Mouse (Mus musculus): ENCODE measurements at regions not wholly inside any gene's neighbourhood (a gene's known extent, or its start where the extent isn't known, plus 50 kb on each side); places are given as distances from the start of the nearest gene placed in this dataset.
"Not testable (repeated sequence)": the region's sequence is repeated elsewhere in the genome, so short reads cannot be mapped to it uniquely, and the experiment has no call there.

- Histone ChIP-seq H3K9ac (no peak overlapping the region), H3K36me3 (replicated peaks; ENCODE audit: control insufficient read depth, insufficient read depth) (no peaks in the 10 kb centered on the region), H3K27me3 (ENCODE audit: control insufficient read depth, insufficient read depth, low read length) (no peaks in the 10 kb centered on the region), H3K4me2 (replicated peaks) (no peak overlapping the region), H3K4me3 (replicated peaks; ENCODE audit: low read length) (no peak overlapping the region), H3K9me3 (ENCODE audit: control insufficient read depth, low read length) (no peaks in the 10 kb centered on the region), H3K27ac (no peak overlapping the region), H3K4me1 (replicated peaks; ENCODE audit: control insufficient read depth, insufficient read depth, low read length) (no peaks in the 10 kb centered on the region)
- ATAC-seq (ENCODE audit: low FRiP score) = no peak
- DNase-seq (ENCODE audit: low spot score) = no peak
- 75% methylated on average over 3 of the region's 3 CpGs for WGBS
These were observed 57.1 kb downstream of the Ccdc54 start for GRCm38 (mm10) chr16:50533881-50534280.

GRCm38 (mm10) chr16:50529511-50530416, 61.2 kb downstream of the Ccdc54 start:
- Histone ChIP-seq H3K9me3 (ENCODE audit: control insufficient read depth, low read length) (no peaks in the 10 kb centered on the region), H3K27me3 (ENCODE audit: control insufficient read depth, insufficient read depth, low read length) (no peaks in the 10 kb centered on the region), H3K9ac (peak overlapping the region; percentile 92), H3K4me3 (replicated peaks; ENCODE audit: low read length) (peak overlapping the region; percentile 71), H3K27ac (peak overlapping the region; percentile 93), H3K4me1 (replicated peaks; ENCODE audit: control insufficient read depth, insufficient read depth, low read length) (no peaks in the 10 kb centered on the region), H3K4me2 (replicated peaks) (peak overlapping the region; percentile 85), H3K36me3 (replicated peaks; ENCODE audit: control insufficient read depth, insufficient read depth) (no peaks in the 10 kb centered on the region)
- ATAC-seq (ENCODE audit: low FRiP score) (peak; percentile 51), DNase-seq (ENCODE audit: low spot score) (peak; percentile 86)
- whole genome bisulfite sequencing = under 1% methylated on average over 46 of the region's 46 CpGs

- under 1% methylated on average over 80 of the region's 81 CpGs for WGBS
- peak overlapping the region; percentile 71 for H3K4me3 ChIP-seq (replicated peaks; ENCODE audit: low read length)
- peak overlapping the region; percentile 92 for H3K9ac ChIP-seq
- peak overlapping the region; percentile 85 for H3K4me2 ChIP-seq (replicated peaks)
- H3K27ac ChIP-seq = peak overlapping the region; percentile 93
- no peaks in the 10 kb centered on the region for H3K4me1 ChIP-seq (replicated peaks; ENCODE audit: control insufficient read depth, insufficient read depth, low read length)
- H3K36me3 ChIP-seq (replicated peaks; ENCODE audit: control insufficient read depth, insufficient read depth) = no peaks in the 10 kb centered on the region
- peak; percentile 71 for DNase-seq (ENCODE audit: low spot score)
- no peaks in the 10 kb centered on the region for H3K27me3 ChIP-seq (ENCODE audit: control insufficient read depth, insufficient read depth, low read length)
- peak; percentile 85 for ATAC-seq (ENCODE audit: low FRiP score)
- H3K9me3 ChIP-seq (ENCODE audit: control insufficient read depth, low read length) = no peaks in the 10 kb centered on the region
These were observed 62.1 kb downstream of the Ccdc54 start for GRCm38 (mm10) chr16:50528677-50529510.

- no peaks in the 10 kb centered on the region for H3K9me3 ChIP-seq (ENCODE audit: control insufficient read depth, low read length)
- peak overlapping the region; percentile 92 for H3K9ac ChIP-seq
- H3K36me3 ChIP-seq (replicated peaks; ENCODE audit: control insufficient read depth, insufficient read depth) = no peaks in the 10 kb centered on the region
- H3K4me3 ChIP-seq (replicated peaks; ENCODE audit: low read length) = peak overlapping the region; percentile 71
- DNase-seq (ENCODE audit: low spot score) = no peak
- H3K4me1 ChIP-seq (replicated peaks; ENCODE audit: control insufficient read depth, insufficient read depth, low read length) = no peaks in the 10 kb centered on the region
- no peaks in the 10 kb centered on the region for H3K27me3 ChIP-seq (ENCODE audit: control insufficient read depth, insufficient read depth, low read length)
- ATAC-seq (ENCODE audit: low FRiP score) = peak; percentile 32
- H3K27ac ChIP-seq = peak overlapping the region; percentile 93
- WGBS = 2% methylated on average over 9 of the region's 9 CpGs
- peak overlapping the region; percentile 85 for H3K4me2 ChIP-seq (replicated peaks)
These were observed 62.6 kb downstream of the Ccdc54 start for GRCm38 (mm10) chr16:50528355-50528676.

GRCm38 (mm10) chr16:50526930-50527329, 64.0 kb downstream of the Ccdc54 start:
- H3K9me3 ChIP-seq (ENCODE audit: control insufficient read depth, low read length); H3K36me3 ChIP-seq (replicated peaks; ENCODE audit: control insufficient read depth, insufficient read depth); H3K4me2 ChIP-seq (replicated peaks); H3K9ac ChIP-seq; H3K27ac ChIP-seq; H3K27me3 ChIP-seq (ENCODE audit: control insufficient read depth, insufficient read depth, low read length); H3K4me1 ChIP-seq (replicated peaks; ENCODE audit: control insufficient read depth, insufficient read depth, low read length); H3K4me3 ChIP-seq (replicated peaks; ENCODE audit: low read length); DNase-seq (ENCODE audit: low spot score); ATAC-seq (ENCODE audit: low FRiP score): not testable (repeated sequence)
- WGBS = 85% methylated on average over 5 of the region's 5 CpGs

- Histone ChIP-seq H3K36me3 (replicated peaks; ENCODE audit: control insufficient read depth, insufficient read depth) (no peaks in the 10 kb centered on the region), H3K4me2 (replicated peaks) (no peak overlapping the region), H3K9me3 (ENCODE audit: control insufficient read depth, low read length) (no peaks in the 10 kb centered on the region), H3K9ac (no peak overlapping the region), H3K4me3 (replicated peaks; ENCODE audit: low read length) (no peak overlapping the region), H3K27me3 (ENCODE audit: control insufficient read depth, insufficient read depth, low read length) (no peaks in the 10 kb centered on the region), H3K4me1 (replicated peaks; ENCODE audit: control insufficient read depth, insufficient read depth, low read length) (no peaks in the 10 kb centered on the region), H3K27ac (no peak overlapping the region)
- DNase-seq (ENCODE audit: low spot score) (no peak), ATAC-seq (ENCODE audit: low FRiP score) (no peak)
- 94% methylated on average over 11 of the region's 11 CpGs for WGBS
These were observed 65.0 kb downstream of the Ccdc54 start for GRCm38 (mm10) chr16:50525934-50526366.

GRCm38 (mm10) chr16:50525504-50525903, 65.5 kb downstream of the Ccdc54 start:
- H3K27me3 ChIP-seq (ENCODE audit: control insufficient read depth, insufficient read depth, low read length) = no peaks in the 10 kb centered on the region
- no peak overlapping the region for H3K4me2 ChIP-seq (replicated peaks)
- DNase-seq (ENCODE audit: low spot score) (no peak), ATAC-seq (ENCODE audit: low FRiP score) (no peak)
- no peak overlapping the region for H3K4me3 ChIP-seq (replicated peaks; ENCODE audit: low read length)
- 93% methylated on average over 9 of the region's 9 CpGs for WGBS
- H3K9me3 ChIP-seq (ENCODE audit: control insufficient read depth, low read length) = no peaks in the 10 kb centered on the region
- H3K36me3 ChIP-seq (replicated peaks; ENCODE audit: control insufficient read depth, insufficient read depth) = no peaks in the 10 kb centered on the region
- no peak overlapping the region for H3K27ac ChIP-seq
- no peak overlapping the region for H3K9ac ChIP-seq
- H3K4me1 ChIP-seq (replicated peaks; ENCODE audit: control insufficient read depth, insufficient read depth, low read length) = no peaks in the 10 kb centered on the region

GRCm38 (mm10) chr16:50519610-50520009, 71.3 kb downstream of the Ccdc54 start:
- no peak for DNase-seq (ENCODE audit: low spot score)

GRCm38 (mm10) chr16:50516579-50516978, 74.4 kb downstream of the Ccdc54 start:
- Histone ChIP-seq H3K9ac (no peak overlapping the region), H3K4me2 (replicated peaks) (no peak overlapping the region), H3K27ac (no peak overlapping the region), H3K9me3 (ENCODE audit: control insufficient read depth, low read length) (no peaks in the 10 kb centered on the region), H3K4me3 (replicated peaks; ENCODE audit: low read length) (no peak overlapping the region), H3K36me3 (replicated peaks; ENCODE audit: control insufficient read depth, insufficient read depth) (no peaks in the 10 kb centered on the region), H3K4me1 (replicated peaks; ENCODE audit: control insufficient read depth, insufficient read depth, low read length) (no peaks in the 10 kb centered on the region), H3K27me3 (ENCODE audit: control insufficient read depth, insufficient read depth, low read length) (no peaks in the 10 kb centered on the region)
- 81% methylated on average over 11 of the region's 11 CpGs for WGBS
- no peak for DNase-seq (ENCODE audit: low spot score)
- no peak for ATAC-seq (ENCODE audit: low FRiP score)

More at GRCm38 (mm10) chr16:50519610-50520009, 71.3 kb downstream of the Ccdc54 start:
- H3K9me3 ChIP-seq (ENCODE audit: control insufficient read depth, low read length) = no peaks in the 10 kb centered on the region
- no peak overlapping the region for H3K9ac ChIP-seq
- WGBS = 86% methylated on average over 10 of the region's 10 CpGs
- H3K4me3 ChIP-seq (replicated peaks; ENCODE audit: low read length) = no peak overlapping the region
- no peak overlapping the region for H3K27ac ChIP-seq
- H3K27me3 ChIP-seq (ENCODE audit: control insufficient read depth, insufficient read depth, low read length) = no peaks in the 10 kb centered on the region
- no peak for ATAC-seq (ENCODE audit: low FRiP score)
- no peaks in the 10 kb centered on the region for H3K36me3 ChIP-seq (replicated peaks; ENCODE audit: control insufficient read depth, insufficient read depth)
- H3K4me1 ChIP-seq (replicated peaks; ENCODE audit: control insufficient read depth, insufficient read depth, low read length) = no peaks in the 10 kb centered on the region
- H3K4me2 ChIP-seq (replicated peaks) = no peak overlapping the region

All from hindbrain, embryonic 14.5 days (tissue).